Comparison of ENCODE assay signal across 8 mouse cellular contexts in the genomic region with DNA sequence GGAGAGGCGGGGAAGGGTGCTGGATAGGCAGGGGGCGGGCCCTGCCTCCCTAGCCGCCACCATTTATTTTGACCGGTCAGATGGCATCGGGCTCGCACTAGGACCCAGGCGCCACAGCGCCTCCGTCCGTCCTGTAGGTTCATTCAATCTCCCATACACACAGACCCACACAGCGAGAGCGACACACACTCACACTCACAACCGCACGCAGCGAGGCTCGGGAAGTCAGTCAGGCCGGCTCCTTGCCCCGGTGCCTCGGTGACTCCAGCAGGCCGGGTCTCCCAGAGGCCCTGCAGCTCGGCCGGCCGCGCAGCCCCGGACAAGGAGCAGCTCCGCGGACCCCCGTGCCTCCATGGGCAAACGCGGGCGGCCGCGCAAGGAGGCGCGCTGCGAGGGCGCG. TPM values are rescaled to one million over a fixed set of nuclear protein-coding genes. Genes with fewer than 3 reads are reported as not detected.
A peak's percentile ranks its signal among the peaks of the same experiment; 100 is the strongest.
DNase-seq lines count a peak whose midpoint lies in the region; ATAC-seq lines count a peak whose summit lies in the region.

A gene (plus strand): TSS at position 171 of the 400 bp plus-strand sequence.

- peaks cover 40% of the 10 kb centered on the region for H3K4me1 ChIP-seq in embryonic facial prominence, embryonic 10.5 days
- peaks cover 11% of the 10 kb centered on the region for H3K4me1 ChIP-seq in intestine, embryonic 16.5 days (ENCODE audit: control insufficient read depth, insufficient read depth, low read length)

- peak; percentile 85 for DNase-seq in adrenal gland, postnatal 10 days
- peak; percentile 92 for DNase-seq in embryonic facial prominence, embryonic 10.5 days (ENCODE audit: low spot score)
- DNase-seq in gastrocnemius, postnatal 4 days (ENCODE audit: low spot score in 2 of 2) = peak; percentile 55 to 71
- peak; percentile 86 to 94 for DNase-seq in left cerebral cortex, postnatal 25 days (ENCODE audit: low spot score in 2 of 2)
- peak; percentile 85 to 89 for DNase-seq in right cerebral cortex, postnatal 10 days (ENCODE audit: low spot score in 2 of 2)

- no peaks in the 10 kb centered on the region for H3K9me3 ChIP-seq in embryonic facial prominence, embryonic 10.5 days
- H3K9me3 ChIP-seq in intestine, embryonic 16.5 days (ENCODE audit: control insufficient read depth, low read length) = no peaks in the 10 kb centered on the region

- intact Hi-C loops in left cerebral cortex, postnatal 25 days (cut with DNase I) = loop anchor here (2.0 kb wide), 2 partner anchors 66 to 168 kb away; no protein-coding TSS in a partner anchor

- peak within 1 kb of the TSS; percentile 89 for H3K4me3 ChIP-seq in embryonic facial prominence, embryonic 10.5 days
- peak within 1 kb of the TSS; percentile 93 for H3K4me3 ChIP-seq in intestine, embryonic 16.5 days (ENCODE audit: low read length)

- H3K27me3 ChIP-seq in embryonic facial prominence, embryonic 10.5 days (replicated peaks; ENCODE audit: low read depth, poor library complexity, severe bottlenecking) = no peaks in the 10 kb centered on the region
- no peaks in the 10 kb centered on the region for H3K27me3 ChIP-seq in intestine, embryonic 16.5 days (replicated peaks; ENCODE audit: control insufficient read depth, insufficient read depth, low read length)

- WGBS in embryonic facial prominence, embryonic 10.5 days = under 1% methylated on average over 38 of the region's 38 CpGs
- WGBS in intestine, embryonic 16.5 days = 0% methylated on average over 38 of the region's 38 CpGs

- ATAC-seq in intestine, embryonic 16.5 days = peak; percentile 56
- ATAC-seq in megakaryocyte-erythroid progenitor cell, adult 5-6 weeks (replicated peaks; ENCODE audit: low FRiP score, low TSS enrichment, poor library complexity, severe bottlenecking) = peak; percentile 43
- no peak for ATAC-seq in activated CD4-positive, CD25-positive, alpha-beta regulatory T cell, adult 4 months

- H3K9ac ChIP-seq in intestine, embryonic 16.5 days (ENCODE audit: low read depth, low read length) = peak within 1 kb of the TSS; percentile 96

- no peaks in the 10 kb centered on the region for H3K36me3 ChIP-seq in embryonic facial prominence, embryonic 10.5 days (replicated peaks)
- H3K36me3 ChIP-seq in intestine, embryonic 16.5 days (ENCODE audit: control insufficient read depth, insufficient read depth, low read length) = no peaks in the 10 kb centered on the region

- peak within 1 kb of the TSS; percentile 95 for H3K4me2 ChIP-seq in intestine, embryonic 16.5 days (ENCODE audit: low read depth, low read length)

- peak within 1 kb of the TSS; percentile 93 for H3K27ac ChIP-seq in embryonic facial prominence, embryonic 10.5 days (replicated peaks)
- H3K27ac ChIP-seq in intestine, embryonic 16.5 days (ENCODE audit: low read length) = peak within 1 kb of the TSS; percentile 97

RNA-seq across cellular contexts. Expression of the gene that starts here (rescaled TPM):
- 10 to 100 TPM; 31.0 to 31.7 TPM for total RNA-seq in adrenal gland, postnatal 10 days (2021)
- polyA plus RNA-seq in embryonic facial prominence, embryonic 10.5 days (2016; fragmentation: Nextera tagmentation; extraction: Ambion mirVana) = 29.2 and 33.0 TPM in 2 replicates
- 10 to 100 TPM; 27.0 to 28.4 TPM for total RNA-seq in gastrocnemius, postnatal 4 days (2021)
- polyA plus RNA-seq in intestine, embryonic 16.5 days (2015; fragmentation: Nextera tagmentation; extraction: Ambion mirVana) = 10.3 and 12.9 TPM in 2 replicates
- 10 to 100 TPM; 84.1 to 84.2 TPM for total RNA-seq in left cerebral cortex, postnatal 25 days (2021)
- 21.1 and 25.3 TPM in 2 replicates for total RNA-seq in megakaryocyte-erythroid progenitor cell, adult 5-6 weeks (2014; fragmentation: Nextera tagmentation)
- total RNA-seq in megakaryocyte-erythroid progenitor cell, adult 5-6 weeks (2017) = 82.7 and 86.4 TPM in 2 replicates
- 1 to 10 TPM; 4.7 to 4.9 TPM for polyA plus RNA-seq in activated CD4-positive, CD25-positive, alpha-beta regulatory T cell, adult 4 months (2017; shearing (Covaris generic))
